Mouse (Mus musculus): ENCODE results near the gene Mlf2. TPM values are rescaled to one million over a fixed set of nuclear protein-coding genes. Genes with fewer than 3 reads are reported as not detected.

Mlf2 gene
- total and polyA plus RNA-seq, 2 experiments from 2014 or later = 296 to 333 TPM

- peak overlapping the region; percentile 77 for H3K4me2 ChIP-seq (ENCODE audit: low read depth, low read length)
- DNase-seq (ENCODE audit: low spot score) (peak; percentile 7), ATAC-seq (ENCODE audit: insufficient read depth, low read depth) (no peak)
- H3K4me1 ChIP-seq (ENCODE audit: control insufficient read depth, insufficient read depth) = peaks cover 13% of the 10 kb centered on the region
- TF ChIP-seq CTCF (IDR thresholded peaks at IDR 0.05; ENCODE audit: low read depth) (no peak), EP300 (IDR thresholded peaks at IDR 0.05; ENCODE audit: low read depth) (no peak)
- H3K4me3 ChIP-seq (ENCODE audit: low read depth, low read length) = peak overlapping the region; percentile 69
- no peaks in the 10 kb centered on the region for H3K27me3 ChIP-seq (ENCODE audit: control insufficient read depth, insufficient read depth, low read length)
- peak overlapping the region; percentile 68 for H3K9ac ChIP-seq (replicated peaks; ENCODE audit: low read depth, low read length)
- 10% methylated on average over 15 of the region's 15 CpGs for WGBS
- H3K9me3 ChIP-seq (replicated peaks; ENCODE audit: control insufficient read depth, low read length) = no peaks in the 10 kb centered on the region
- peaks cover 11% of the 10 kb centered on the region for H3K36me3 ChIP-seq (replicated peaks; ENCODE audit: control insufficient read depth, insufficient read depth, low read length)
- H3K27ac ChIP-seq (ENCODE audit: low read depth) = peak overlapping the region; percentile 87
These were observed 34.6 kb downstream of the Mlf2 start for GRCm38 (mm10) chr6:124965747-124966146.

GRCm38 (mm10) chr6:124966466-124967118 lies 35.4 kb downstream of the Mlf2 start:
- Histone ChIP-seq H3K27me3 (ENCODE audit: control insufficient read depth, insufficient read depth, low read length) (no peaks in the 10 kb centered on the region), H3K36me3 (replicated peaks; ENCODE audit: control insufficient read depth, insufficient read depth, low read length) (0 out of 2 replicates have a peak, but pooled peaks cover 6% of the 10 kb centered on the region), H3K27ac (ENCODE audit: low read depth) (no peak overlapping the region), H3K4me1 (ENCODE audit: control insufficient read depth, insufficient read depth) (peaks cover 13% of the 10 kb centered on the region), H3K4me3 (ENCODE audit: low read depth, low read length) (peak overlapping the region; percentile 69; the same call in 1 of the 2 replicates), H3K9ac (replicated peaks; ENCODE audit: low read depth, low read length) (no peak overlapping the region), H3K9me3 (replicated peaks; ENCODE audit: control insufficient read depth, low read length) (no peaks in the 10 kb centered on the region), H3K4me2 (ENCODE audit: low read depth, low read length) (peak overlapping the region; percentile 77; the same call in 1 of the 2 replicates)
- TF ChIP-seq CTCF (IDR thresholded peaks at IDR 0.05; ENCODE audit: low read depth) (peak; percentile 25; the same call in 1 of the 2 replicates), EP300 (IDR thresholded peaks at IDR 0.05; ENCODE audit: low read depth) (no peak)
- ATAC-seq (ENCODE audit: insufficient read depth, low read depth) (no peak), DNase-seq (ENCODE audit: low spot score) (no peak)
- WGBS = 97% methylated on average over 7 of the region's 7 CpGs

GRCm38 (mm10) chr6:124967766-124968165 lies 36.6 kb downstream of the Mlf2 start:
- no peak overlapping the region for H3K9ac ChIP-seq (replicated peaks; ENCODE audit: low read depth, low read length)
- H3K36me3 ChIP-seq (replicated peaks; ENCODE audit: control insufficient read depth, insufficient read depth, low read length) = no peaks in the 10 kb centered on the region
- no peak overlapping the region for H3K27ac ChIP-seq (ENCODE audit: low read depth)
- DNase-seq (ENCODE audit: low spot score) (no peak), ATAC-seq (ENCODE audit: insufficient read depth, low read depth) (no peak)
- H3K9me3 ChIP-seq (replicated peaks; ENCODE audit: control insufficient read depth, low read length) = no peaks in the 10 kb centered on the region
- 63% methylated on average over 4 of the region's 4 CpGs for WGBS
- no peak overlapping the region for H3K4me3 ChIP-seq (ENCODE audit: low read depth, low read length)
- peaks cover 13% of the 10 kb centered on the region for H3K4me1 ChIP-seq (ENCODE audit: control insufficient read depth, insufficient read depth)
- no peak overlapping the region for H3K4me2 ChIP-seq (ENCODE audit: low read depth, low read length)
- H3K27me3 ChIP-seq (ENCODE audit: control insufficient read depth, insufficient read depth, low read length) = no peaks in the 10 kb centered on the region
- TF ChIP-seq EP300 (IDR thresholded peaks at IDR 0.05; ENCODE audit: low read depth) (no peak), CTCF (IDR thresholded peaks at IDR 0.05; ENCODE audit: low read depth) (peak; percentile 45)

Other genes with a start within 250 kb of the Mlf2 start
- 94.9 and 106 TPM in 2 replicates for gene Emg1, start 219.2 kb upstream of the Mlf2 start, total RNA-seq (2014; rRNA removed; ENCODE audit: low replicate concordance)
- gene Emg1, start 219.2 kb upstream of the Mlf2 start, polyA plus RNA-seq (2015; fragmentation: Nextera tagmentation; extraction: Ambion mirVana) = 85.6 and 97.0 TPM in 2 replicates
- gene Phb2, start 219.1 kb upstream of the Mlf2 start, total RNA-seq (2014; rRNA removed; ENCODE audit: low replicate concordance) = 407 and 409 TPM in 2 replicates
- 423 and 432 TPM in 2 replicates for gene Phb2, start 219.1 kb upstream of the Mlf2 start, polyA plus RNA-seq (2015; fragmentation: Nextera tagmentation; extraction: Ambion mirVana)
- gene Ptpn6, start 192.7 kb upstream of the Mlf2 start, total RNA-seq (2014; rRNA removed; ENCODE audit: low replicate concordance) = 2.4 and 6.3 TPM in 2 replicates
- gene Ptpn6, start 192.7 kb upstream of the Mlf2 start, polyA plus RNA-seq (2015; fragmentation: Nextera tagmentation; extraction: Ambion mirVana) = 4.3 and 4.5 TPM in 2 replicates
- gene Grcc10, start 190.0 kb upstream of the Mlf2 start, total RNA-seq (2014; rRNA removed; ENCODE audit: low replicate concordance) = 119 and 153 TPM in 2 replicates
- 492 and 535 TPM in 2 replicates for gene Grcc10, start 190.0 kb upstream of the Mlf2 start, polyA plus RNA-seq (2015; fragmentation: Nextera tagmentation; extraction: Ambion mirVana)
- gene Gm45234, start 175.4 kb upstream of the Mlf2 start, total RNA-seq (2014; rRNA removed; ENCODE audit: low replicate concordance) = not detected in 2 replicates
- not detected in 2 replicates for gene Gm45234, start 175.4 kb upstream of the Mlf2 start, polyA plus RNA-seq (2015; fragmentation: Nextera tagmentation; extraction: Ambion mirVana)
- 7.8 and 8.5 TPM in 2 replicates for gene Atn1, start 174.9 kb upstream of the Mlf2 start, total RNA-seq (2014; rRNA removed; ENCODE audit: low replicate concordance)
- gene Atn1, start 174.9 kb upstream of the Mlf2 start, polyA plus RNA-seq (2015; fragmentation: Nextera tagmentation; extraction: Ambion mirVana) = 5.4 and 6.0 TPM in 2 replicates
- 1.7 and 4.1 TPM in 2 replicates for gene Eno2, start 161.7 kb upstream of the Mlf2 start, total RNA-seq (2014; rRNA removed; ENCODE audit: low replicate concordance)
- gene Eno2, start 161.7 kb upstream of the Mlf2 start, polyA plus RNA-seq (2015; fragmentation: Nextera tagmentation; extraction: Ambion mirVana) = 1.3 and 1.5 TPM in 2 replicates
- not detected in 2 replicates for gene Lrrc23, start 151.7 kb upstream of the Mlf2 start, total RNA-seq (2014; rRNA removed; ENCODE audit: low replicate concordance)
- gene Lrrc23, start 151.7 kb upstream of the Mlf2 start, polyA plus RNA-seq (2015; fragmentation: Nextera tagmentation; extraction: Ambion mirVana) = 0.95 TPM in 1 of 2 replicates, not detected in the other
- gene Spsb2, start 122.7 kb upstream of the Mlf2 start, total RNA-seq (2014; rRNA removed; ENCODE audit: low replicate concordance) = 5.9 and 17.6 TPM in 2 replicates
- gene Spsb2, start 122.7 kb upstream of the Mlf2 start, polyA plus RNA-seq (2015; fragmentation: Nextera tagmentation; extraction: Ambion mirVana) = 7.0 and 7.7 TPM in 2 replicates
- gene Tpi1, start 117.1 kb upstream of the Mlf2 start, total RNA-seq (2014; rRNA removed; ENCODE audit: low replicate concordance) = 1,544 and 1,648 TPM in 2 replicates
- 1,138 and 1,142 TPM in 2 replicates for gene Tpi1, start 117.1 kb upstream of the Mlf2 start, polyA plus RNA-seq (2015; fragmentation: Nextera tagmentation; extraction: Ambion mirVana)
- 92.2 and 126 TPM in 2 replicates for gene Usp5, start 101.9 kb upstream of the Mlf2 start, total RNA-seq (2014; rRNA removed; ENCODE audit: low replicate concordance)
- 66.4 and 73.5 TPM in 2 replicates for gene Usp5, start 101.9 kb upstream of the Mlf2 start, polyA plus RNA-seq (2015; fragmentation: Nextera tagmentation; extraction: Ambion mirVana)
- 95.9 and 127 TPM in 2 replicates for gene Cdca3, start 101.8 kb upstream of the Mlf2 start, total RNA-seq (2014; rRNA removed; ENCODE audit: low replicate concordance)
- gene Cdca3, start 101.8 kb upstream of the Mlf2 start, polyA plus RNA-seq (2015; fragmentation: Nextera tagmentation; extraction: Ambion mirVana) = 51.6 and 52.9 TPM in 2 replicates
- gene Gnb3, start 91.1 kb upstream of the Mlf2 start, total RNA-seq (2014; rRNA removed; ENCODE audit: low replicate concordance) = 0.50 and 4.2 TPM in 2 replicates
- gene Gnb3, start 91.1 kb upstream of the Mlf2 start, polyA plus RNA-seq (2015; fragmentation: Nextera tagmentation; extraction: Ambion mirVana) = 2.8 and 3.3 TPM in 2 replicates
- gene P3h3, start 73.6 kb upstream of the Mlf2 start, total RNA-seq (2014; rRNA removed; ENCODE audit: low replicate concordance) = 38.5 and 41.1 TPM in 2 replicates
- 7.2 and 7.6 TPM in 2 replicates for gene P3h3, start 73.6 kb upstream of the Mlf2 start, polyA plus RNA-seq (2015; fragmentation: Nextera tagmentation; extraction: Ambion mirVana)
- 2.9 and 9.7 TPM in 2 replicates for gene Gpr162, start 67.4 kb upstream of the Mlf2 start, total RNA-seq (2014; rRNA removed; ENCODE audit: low replicate concordance)
- gene Gpr162, start 67.4 kb upstream of the Mlf2 start, polyA plus RNA-seq (2015; fragmentation: Nextera tagmentation; extraction: Ambion mirVana) = 1.2 and 1.5 TPM in 2 replicates
- gene Cd4, start 43.2 kb upstream of the Mlf2 start, total RNA-seq (2014; rRNA removed; ENCODE audit: low replicate concordance) = 4.5 TPM in 1 of 2 replicates, not detected in the other
- 0.04 and 0.10 TPM in 2 replicates for gene Cd4, start 43.2 kb upstream of the Mlf2 start, polyA plus RNA-seq (2015; fragmentation: Nextera tagmentation; extraction: Ambion mirVana)
- 0.11 and 0.27 TPM in 2 replicates for gene Lag3, start 19.7 kb upstream of the Mlf2 start, total RNA-seq (2014; rRNA removed; ENCODE audit: low replicate concordance)
- 0.82 and 0.85 TPM in 2 replicates for gene Lag3, start 19.7 kb upstream of the Mlf2 start, polyA plus RNA-seq (2015; fragmentation: Nextera tagmentation; extraction: Ambion mirVana)
- gene Ptms, start 11.3 kb upstream of the Mlf2 start, total RNA-seq (2014; rRNA removed; ENCODE audit: low replicate concordance) = 323 and 565 TPM in 2 replicates
- 221 and 246 TPM in 2 replicates for gene Ptms, start 11.3 kb upstream of the Mlf2 start, polyA plus RNA-seq (2015; fragmentation: Nextera tagmentation; extraction: Ambion mirVana)
- gene Cops7a, start 34.2 kb downstream of the Mlf2 start, total RNA-seq (2014; rRNA removed; ENCODE audit: low replicate concordance) = 203 and 241 TPM in 2 replicates
- 130 and 134 TPM in 2 replicates for gene Cops7a, start 34.2 kb downstream of the Mlf2 start, polyA plus RNA-seq (2015; fragmentation: Nextera tagmentation; extraction: Ambion mirVana)
- gene Pianp, start 65.3 kb downstream of the Mlf2 start, total RNA-seq (2014; rRNA removed; ENCODE audit: low replicate concordance) = not detected in 2 replicates
- 0.37 TPM in 2 replicates for gene Pianp, start 65.3 kb downstream of the Mlf2 start, polyA plus RNA-seq (2015; fragmentation: Nextera tagmentation; extraction: Ambion mirVana)
- 18.4 and 20.4 TPM in 2 replicates for gene Zfp384, start 77.8 kb downstream of the Mlf2 start, total RNA-seq (2014; rRNA removed; ENCODE audit: low replicate concordance)
- gene Zfp384, start 77.8 kb downstream of the Mlf2 start, polyA plus RNA-seq (2015; fragmentation: Nextera tagmentation; extraction: Ambion mirVana) = 5.4 and 5.5 TPM in 2 replicates
- 41.9 and 48.7 TPM in 2 replicates for gene Ing4, start 108.4 kb downstream of the Mlf2 start, total RNA-seq (2014; rRNA removed; ENCODE audit: low replicate concordance)
- gene Ing4, start 108.4 kb downstream of the Mlf2 start, polyA plus RNA-seq (2015; fragmentation: Nextera tagmentation; extraction: Ambion mirVana) = 54.1 and 59.1 TPM in 2 replicates
- gene Acrbp, start 118.3 kb downstream of the Mlf2 start, total RNA-seq (2014; rRNA removed; ENCODE audit: low replicate concordance) = 2.6 and 6.0 TPM in 2 replicates
- 2.2 and 2.7 TPM in 2 replicates for gene Acrbp, start 118.3 kb downstream of the Mlf2 start, polyA plus RNA-seq (2015; fragmentation: Nextera tagmentation; extraction: Ambion mirVana)
- not detected in 2 replicates for gene Lpar5, start 136.5 kb downstream of the Mlf2 start, total RNA-seq (2014; rRNA removed; ENCODE audit: low replicate concordance)
- 0.12 TPM in 1 of 2 replicates, not detected in the other for gene Lpar5, start 136.5 kb downstream of the Mlf2 start, polyA plus RNA-seq (2015; fragmentation: Nextera tagmentation; extraction: Ambion mirVana)
- 82.2 and 98.0 TPM in 2 replicates for gene Chd4, start 164.6 kb downstream of the Mlf2 start, total RNA-seq (2014; rRNA removed; ENCODE audit: low replicate concordance)
- 55.5 and 58.1 TPM in 2 replicates for gene Chd4, start 164.6 kb downstream of the Mlf2 start, polyA plus RNA-seq (2015; fragmentation: Nextera tagmentation; extraction: Ambion mirVana)
- gene Nop2, start 200.5 kb downstream of the Mlf2 start, total RNA-seq (2014; rRNA removed; ENCODE audit: low replicate concordance) = 21.4 and 22.9 TPM in 2 replicates
- 20.6 and 25.3 TPM in 2 replicates for gene Nop2, start 200.5 kb downstream of the Mlf2 start, polyA plus RNA-seq (2015; fragmentation: Nextera tagmentation; extraction: Ambion mirVana)
- gene Iffo1, start 213.9 kb downstream of the Mlf2 start, total RNA-seq (2014; rRNA removed; ENCODE audit: low replicate concordance) = 10.6 and 41.9 TPM in 2 replicates
- gene Iffo1, start 213.9 kb downstream of the Mlf2 start, polyA plus RNA-seq (2015; fragmentation: Nextera tagmentation; extraction: Ambion mirVana) = 10.5 and 12.3 TPM in 2 replicates
- 6,647 and 7,476 TPM in 2 replicates for gene Gapdh, start 235.1 kb downstream of the Mlf2 start, total RNA-seq (2014; rRNA removed; ENCODE audit: low replicate concordance)
- gene Gapdh, start 235.1 kb downstream of the Mlf2 start, polyA plus RNA-seq (2015; fragmentation: Nextera tagmentation; extraction: Ambion mirVana) = 3,728 and 4,065 TPM in 2 replicates